Mouse (Mus musculus): Measurements from ENCODE around the gene Taar7a. TPM values are rescaled to one million over a fixed set of nuclear protein-coding genes. Genes with fewer than 3 reads are reported as not detected.

The Taar7a gene
- polyA plus RNA-seq, 1 experiment from 2014 or later: not detected

- no peaks in the 10 kb centered on the region for H3K9me3 ChIP-seq (ENCODE audit: control insufficient read depth, low read length)
- H3K4me3 ChIP-seq (ENCODE audit: low read length): no peak overlapping the region
- no peaks in the 10 kb centered on the region for H3K27me3 ChIP-seq (ENCODE audit: control insufficient read depth, insufficient read depth, low read depth, low read length)
- 40% methylated on average over 3 of the region's 3 CpGs for WGBS
- no peaks in the 10 kb centered on the region for H3K4me1 ChIP-seq (replicated peaks; ENCODE audit: control insufficient read depth, insufficient read depth, low read length)
- no peak overlapping the region for H3K4me2 ChIP-seq (ENCODE audit: low read depth, low read length)
- H3K36me3 ChIP-seq (ENCODE audit: control insufficient read depth, insufficient read depth, low read length): no peaks in the 10 kb centered on the region
- H3K27ac ChIP-seq (ENCODE audit: low read length): no peak overlapping the region
- no peak overlapping the region for H3K9ac ChIP-seq (ENCODE audit: low read length)
- ATAC-seq (ENCODE audit: low read depth): no peak
Observed at GRCm38 (mm10) chr10:23959071-23959470, 34.2 kb downstream of the Taar7a start.

DNA sequence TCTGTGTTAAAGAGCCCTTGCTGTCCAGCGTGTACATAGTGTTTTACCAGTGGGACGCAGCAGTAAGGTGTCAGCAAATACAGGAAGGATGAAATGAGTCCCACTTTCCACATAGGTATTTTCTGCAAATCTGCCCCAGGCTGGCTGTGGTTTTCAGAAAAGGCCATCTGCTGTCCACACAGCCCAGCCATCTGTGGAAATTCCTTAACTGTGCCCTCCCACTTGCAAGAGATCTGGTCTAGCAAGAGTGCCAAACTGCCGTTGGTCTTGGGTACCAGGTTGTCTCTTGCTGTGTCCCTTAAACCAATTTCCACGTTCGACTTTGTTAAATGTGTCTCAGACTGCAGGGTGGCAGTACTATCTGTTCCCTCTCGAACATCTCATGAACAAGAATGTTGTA lies 41.6 kb downstream of the Taar7a start:
- H3K36me3 ChIP-seq (ENCODE audit: control insufficient read depth, insufficient read depth, low read length): no peaks in the 10 kb centered on the region

DNA sequence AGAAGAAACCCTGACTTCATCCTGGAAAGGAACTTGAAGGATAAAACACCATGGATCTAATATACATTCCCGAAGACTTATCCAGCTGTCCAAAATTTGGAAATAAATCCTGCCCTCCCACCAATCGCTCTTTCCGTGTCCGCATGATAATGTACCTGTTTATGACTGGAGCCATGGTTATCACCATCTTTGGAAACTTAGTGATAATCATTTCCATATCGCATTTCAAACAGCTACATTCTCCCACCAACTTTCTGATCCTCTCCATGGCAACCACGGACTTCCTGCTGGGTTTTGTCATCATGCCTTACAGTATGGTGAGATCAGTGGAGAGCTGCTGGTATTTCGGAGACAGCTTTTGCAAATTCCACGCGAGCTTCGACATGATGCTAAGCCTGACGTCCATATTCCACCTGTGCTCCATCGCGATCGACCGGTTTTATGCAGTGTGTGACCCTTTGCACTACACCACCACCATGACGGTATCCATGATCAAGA lies 43.7 kb downstream of the Taar7a start, which contains the start of gene Taar3:
Gene Taar3, plus strand, starts transcription at position 51 of the 498 bp plus-strand sequence.
- H3K4me1 ChIP-seq (replicated peaks; ENCODE audit: control insufficient read depth, insufficient read depth, low read length): no peaks in the 10 kb centered on the region
- ATAC-seq (ENCODE audit: low read depth): no peak
- no peak within 1 kb of the TSS for H3K27ac ChIP-seq (ENCODE audit: low read length)
- no peaks in the 10 kb centered on the region for H3K36me3 ChIP-seq (ENCODE audit: control insufficient read depth, insufficient read depth, low read length)
- no peaks in the 10 kb centered on the region for H3K9me3 ChIP-seq (ENCODE audit: control insufficient read depth, low read length)
- H3K4me3 ChIP-seq (ENCODE audit: low read length): no peak within 1 kb of the TSS
- H3K27me3 ChIP-seq (ENCODE audit: control insufficient read depth, insufficient read depth, low read depth, low read length): no peaks in the 10 kb centered on the region
- WGBS: 85% methylated on average over 16 of the region's 16 CpGs
- no peak within 1 kb of the TSS for H3K9ac ChIP-seq (ENCODE audit: low read length)
- H3K4me2 ChIP-seq (ENCODE audit: low read depth, low read length): no peak within 1 kb of the TSS

More for the DNA sequence above, 41.6 kb downstream of the Taar7a start:
- 69% methylated on average over 6 of the region's 6 CpGs for WGBS
- ATAC-seq (ENCODE audit: low read depth): no peak
- no peak overlapping the region for H3K9ac ChIP-seq (ENCODE audit: low read length)
- no peaks in the 10 kb centered on the region for H3K9me3 ChIP-seq (ENCODE audit: control insufficient read depth, low read length)
- H3K27me3 ChIP-seq (ENCODE audit: control insufficient read depth, insufficient read depth, low read depth, low read length): no peaks in the 10 kb centered on the region
- H3K27ac ChIP-seq (ENCODE audit: low read length): no peak overlapping the region
- no peak overlapping the region for H3K4me2 ChIP-seq (ENCODE audit: low read depth, low read length)
- no peaks in the 10 kb centered on the region for H3K4me1 ChIP-seq (replicated peaks; ENCODE audit: control insufficient read depth, insufficient read depth, low read length)
- H3K4me3 ChIP-seq (ENCODE audit: low read length): no peak overlapping the region

DNA sequence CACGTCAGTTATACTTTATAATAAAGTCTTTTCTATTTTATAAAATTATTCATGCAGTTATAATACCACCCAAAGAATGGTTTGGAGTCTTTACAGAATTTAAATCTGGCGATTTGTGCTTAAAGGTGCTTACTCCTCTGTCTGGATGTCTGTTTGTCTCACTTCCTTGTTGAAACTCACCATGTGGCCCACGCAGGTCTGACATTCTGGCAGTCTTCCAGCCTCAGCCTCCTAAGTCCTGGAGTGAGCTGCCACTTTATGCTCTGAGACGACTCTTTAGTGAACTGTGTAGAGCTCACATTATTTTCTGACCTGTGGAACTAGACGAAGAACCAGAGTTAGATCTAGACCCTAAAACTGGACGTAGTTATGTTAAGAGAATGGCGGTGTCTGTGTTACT lies 45.3 kb downstream of the Taar7a start:
- H3K27me3 ChIP-seq (ENCODE audit: control insufficient read depth, insufficient read depth, low read depth, low read length): no peaks in the 10 kb centered on the region
- H3K4me3 ChIP-seq (ENCODE audit: low read length): no peak overlapping the region
- H3K4me2 ChIP-seq (ENCODE audit: low read depth, low read length): no peak overlapping the region
- no peak for ATAC-seq (ENCODE audit: low read depth)
- no peaks in the 10 kb centered on the region for H3K9me3 ChIP-seq (ENCODE audit: control insufficient read depth, low read length)
- H3K4me1 ChIP-seq (replicated peaks; ENCODE audit: control insufficient read depth, insufficient read depth, low read length): no peaks in the 10 kb centered on the region
- H3K36me3 ChIP-seq (ENCODE audit: control insufficient read depth, insufficient read depth, low read length): no peaks in the 10 kb centered on the region
- 44% methylated on average over 7 of the region's 7 CpGs for WGBS
- H3K27ac ChIP-seq (ENCODE audit: low read length): no peak overlapping the region
- H3K9ac ChIP-seq (ENCODE audit: low read length): no peak overlapping the region

DNA sequence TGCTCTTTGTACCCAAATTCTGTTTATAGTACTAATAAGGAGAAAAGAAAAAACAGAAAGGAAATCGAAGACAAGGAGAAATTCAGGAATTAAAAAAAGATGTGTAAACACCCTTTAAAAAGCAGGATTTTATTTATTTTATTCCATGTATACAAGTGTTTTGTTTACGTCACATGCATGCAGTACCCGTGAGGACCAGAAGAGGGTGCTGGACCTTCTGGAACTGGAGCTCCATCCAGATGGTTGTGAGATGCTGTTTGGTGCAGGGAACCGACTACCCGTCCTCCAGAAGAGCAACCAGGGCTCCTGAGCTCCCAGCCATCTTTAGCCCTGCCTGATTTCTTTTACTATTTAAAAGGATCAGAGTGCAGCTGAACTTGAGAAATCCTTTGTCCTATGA lies 50.8 kb downstream of the Taar7a start:
- Histone ChIP-seq H3K36me3 (ENCODE audit: control insufficient read depth, insufficient read depth, low read length) (no peaks in the 10 kb centered on the region), H3K27ac (ENCODE audit: low read length) (no peak overlapping the region), H3K4me3 (ENCODE audit: low read length) (no peak overlapping the region), H3K9me3 (ENCODE audit: control insufficient read depth, low read length) (no peaks in the 10 kb centered on the region), H3K4me2 (ENCODE audit: low read depth, low read length) (no peak overlapping the region), H3K9ac (ENCODE audit: low read length) (no peak overlapping the region), H3K4me1 (replicated peaks; ENCODE audit: control insufficient read depth, insufficient read depth, low read length) (no peaks in the 10 kb centered on the region), H3K27me3 (ENCODE audit: control insufficient read depth, insufficient read depth, low read depth, low read length) (no peaks in the 10 kb centered on the region)
- ATAC-seq (ENCODE audit: low read depth): no peak
- 66% methylated on average over 5 of the region's 5 CpGs for WGBS

Other genes with a start within 250 kb of the Taar7a start
- 165 and 173 TPM in 2 replicates for gene Rps12, start 206.2 kb downstream of the Taar7a start, polyA plus RNA-seq (2015; fragmentation: Nextera tagmentation; extraction: Ambion mirVana)
- 16.3 and 21.5 TPM in 2 replicates for gene Slc18b1, start 196.5 kb downstream of the Taar7a start, polyA plus RNA-seq (2015; fragmentation: Nextera tagmentation; extraction: Ambion mirVana)
- gene Vnn3, start 142.0 kb downstream of the Taar7a start, polyA plus RNA-seq (2015; fragmentation: Nextera tagmentation; extraction: Ambion mirVana): 0.29 and 0.53 TPM in 2 replicates
- gene Vnn1, start 98.8 kb downstream of the Taar7a start, polyA plus RNA-seq (2015; fragmentation: Nextera tagmentation; extraction: Ambion mirVana): 3.8 and 4.9 TPM in 2 replicates
- gene Taar1, start 73.1 kb downstream of the Taar7a start, polyA plus RNA-seq (2015; fragmentation: Nextera tagmentation; extraction: Ambion mirVana): not detected in 2 replicates
- not detected in 2 replicates for gene Taar2, start 54.9 kb downstream of the Taar7a start, polyA plus RNA-seq (2015; fragmentation: Nextera tagmentation; extraction: Ambion mirVana)
- not detected in 2 replicates for gene Taar3, start 43.9 kb downstream of the Taar7a start, polyA plus RNA-seq (2015; fragmentation: Nextera tagmentation; extraction: Ambion mirVana)
- gene Taar4, start 33.0 kb downstream of the Taar7a start, polyA plus RNA-seq (2015; fragmentation: Nextera tagmentation; extraction: Ambion mirVana): not detected in 2 replicates
- gene Taar5, start 22.8 kb downstream of the Taar7a start, polyA plus RNA-seq (2015; fragmentation: Nextera tagmentation; extraction: Ambion mirVana): not detected in 2 replicates
- not detected in 2 replicates for gene Taar6, start 7.8 kb downstream of the Taar7a start, polyA plus RNA-seq (2015; fragmentation: Nextera tagmentation; extraction: Ambion mirVana)
- gene Taar7b, start 6.5 kb upstream of the Taar7a start, polyA plus RNA-seq (2015; fragmentation: Nextera tagmentation; extraction: Ambion mirVana): not detected in 2 replicates
- not detected in 2 replicates for gene Taar7d, start 33.7 kb upstream of the Taar7a start, polyA plus RNA-seq (2015; fragmentation: Nextera tagmentation; extraction: Ambion mirVana)
- gene Taar7e, start 44.1 kb upstream of the Taar7a start, polyA plus RNA-seq (2015; fragmentation: Nextera tagmentation; extraction: Ambion mirVana): not detected in 2 replicates
- not detected in 2 replicates for gene Taar7f, start 56.0 kb upstream of the Taar7a start, polyA plus RNA-seq (2015; fragmentation: Nextera tagmentation; extraction: Ambion mirVana)
- gene Taar8a, start 83.0 kb upstream of the Taar7a start, polyA plus RNA-seq (2015; fragmentation: Nextera tagmentation; extraction: Ambion mirVana): not detected in 2 replicates
- gene Taar8b, start 98.8 kb upstream of the Taar7a start, polyA plus RNA-seq (2015; fragmentation: Nextera tagmentation; extraction: Ambion mirVana): not detected in 2 replicates
- not detected in 2 replicates for gene Taar8c, start 108.4 kb upstream of the Taar7a start, polyA plus RNA-seq (2015; fragmentation: Nextera tagmentation; extraction: Ambion mirVana)
- gene Taar9, start 116.1 kb upstream of the Taar7a start, polyA plus RNA-seq (2015; fragmentation: Nextera tagmentation; extraction: Ambion mirVana): not detected in 2 replicates
- gene Stx7, start 155.8 kb upstream of the Taar7a start, polyA plus RNA-seq (2015; fragmentation: Nextera tagmentation; extraction: Ambion mirVana): 89.9 and 95.5 TPM in 2 replicates
- 6.6 and 6.7 TPM in 2 replicates for gene Moxd1, start 230.0 kb upstream of the Taar7a start, polyA plus RNA-seq (2015; fragmentation: Nextera tagmentation; extraction: Ambion mirVana)